Mouse (Mus musculus) liver, embryonic 15.5 days (tissue): ENCODE data around the gene Nat9. TPM values are rescaled to one million over a fixed set of nuclear protein-coding genes. Genes with fewer than 3 reads are reported as not detected.
A peak's percentile ranks its signal among the peaks of the same experiment; 100 is the strongest.

Experiments
- ATAC-seq: fragments of 200-750 bp; cut with Nextera tagmentation; 2 replicates; pipeline ENCODE4 v1.8.0; 2017; ENCODE audit warnings: moderate number of reproducible peaks, mild to moderate bottlenecking, moderate library complexity; ENCODE audit not compliant: insufficient read depth
- H3K27ac ChIP-seq: fragments of 300-500 bp; sonication (generic); replicated peaks from 2 replicates; pipeline ENCODE4 v1.5.1; 2015; ENCODE audit warnings: mild to moderate bottlenecking, inconsistent platforms
- H3K27me3 ChIP-seq: fragments of 300-500 bp; sonication (generic); 2 replicates; pipeline ENCODE4 v1.6.1; 2015; ENCODE audit warnings: mild to moderate bottlenecking, inconsistent platforms
- H3K36me3 ChIP-seq: fragments of 300-500 bp; sonication (generic); replicated peaks from 2 replicates; pipeline ENCODE4 v1.6.1; 2015; ENCODE audit warnings: moderate library complexity, mild to moderate bottlenecking, inconsistent platforms
- H3K4me1 ChIP-seq: fragments of 300-500 bp; sonication (generic); replicated peaks from 2 replicates; pipeline ENCODE4 v1.6.1; 2015; ENCODE audit warnings: inconsistent platforms
- H3K4me2 ChIP-seq: fragments of 300-500 bp; sonication (generic); 2 replicates; pipeline ENCODE4 v1.6.1; 2015; ENCODE audit warnings: moderate library complexity, mild to moderate bottlenecking, inconsistent platforms
- H3K4me3 ChIP-seq: fragments of 300-500 bp; sonication (generic); replicated peaks from 2 replicates; pipeline ENCODE4 v1.5.1; 2015; ENCODE audit warnings: mild to moderate bottlenecking, inconsistent platforms
- H3K9ac ChIP-seq: fragments of 300-500 bp; sonication (generic); 2 replicates; pipeline ENCODE4 v1.6.1; 2015; ENCODE audit warnings: moderate library complexity, mild to moderate bottlenecking, inconsistent platforms
- H3K9me3 ChIP-seq: fragments of 300-500 bp; sonication (generic); replicated peaks from 2 replicates; pipeline ENCODE4 v1.6.1; 2016; ENCODE audit warnings: inconsistent platforms
- WGBS: fragments of 180-500 bp; shearing (Covaris S2); methylation state at CpG from one replicate; pipeline ENCODE4 v1.1.7; 2015; ENCODE audit warnings: mixed read lengths; ENCODE audit not compliant: insufficient replicate concordance; 5-methylcytosine and 5-hydroxymethylcytosine counted together
- polyA plus RNA-seq: library from polyadenylated mRNA; unstranded; fragments of >200 nt; fragmentation: Nextera tagmentation; extraction: Ambion mirVana; gene quantifications from 2 replicates; pipeline ENCODE4 v1.2.1, GENCODE M21; 2015

Nat9 gene
- polyA plus RNA-seq, 1 experiment from 2014 or later = 9.9 TPM

- Histone ChIP-seq H3K4me3 (no peak overlapping the region), H3K9ac (no peak overlapping the region), H3K27me3 (no peaks in the 10 kb centered on the region), H3K36me3 (no peaks in the 10 kb centered on the region), H3K4me1 (peaks cover 33% of the 10 kb centered on the region), H3K27ac (no peak overlapping the region), H3K4me2 (no peak overlapping the region), H3K9me3 (no peaks in the 10 kb centered on the region)
- no peak for ATAC-seq
- WGBS = 43% methylated on average over 14 of the region's 14 CpGs
Observed at GRCm38 (mm10) chr11:115226811-115227491, 39.3 kb upstream of the Nat9 start.

DNA sequence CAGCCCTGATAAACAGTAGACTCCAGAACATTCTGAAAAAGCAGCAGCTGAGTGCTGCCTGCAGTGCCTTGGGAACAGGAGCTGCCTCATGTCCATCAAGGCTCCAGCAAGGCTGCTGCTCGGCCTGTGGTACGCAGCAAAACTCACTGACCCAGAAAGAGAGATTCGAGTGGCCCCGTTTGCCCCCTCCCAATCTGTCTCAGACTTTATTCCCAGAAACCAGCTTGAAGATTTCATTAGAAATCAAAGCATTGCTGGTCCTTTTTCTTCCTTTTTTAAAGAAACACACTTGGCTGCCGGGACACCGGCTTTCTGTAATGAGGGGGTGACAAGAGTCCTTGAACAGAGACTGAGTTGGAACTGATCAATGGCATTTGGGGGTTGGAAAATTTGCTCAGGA lies 37.6 kb upstream of the Nat9 start:
- Histone ChIP-seq H3K27me3 (no peaks in the 10 kb centered on the region), H3K9ac (no peak overlapping the region), H3K4me2 (no peak overlapping the region), H3K27ac (no peak overlapping the region), H3K9me3 (no peaks in the 10 kb centered on the region), H3K4me1 (peaks cover 25% of the 10 kb centered on the region), H3K4me3 (no peak overlapping the region), H3K36me3 (no peaks in the 10 kb centered on the region)
- no peak for ATAC-seq
- 77% methylated on average over 6 of the region's 6 CpGs for WGBS

DNA sequence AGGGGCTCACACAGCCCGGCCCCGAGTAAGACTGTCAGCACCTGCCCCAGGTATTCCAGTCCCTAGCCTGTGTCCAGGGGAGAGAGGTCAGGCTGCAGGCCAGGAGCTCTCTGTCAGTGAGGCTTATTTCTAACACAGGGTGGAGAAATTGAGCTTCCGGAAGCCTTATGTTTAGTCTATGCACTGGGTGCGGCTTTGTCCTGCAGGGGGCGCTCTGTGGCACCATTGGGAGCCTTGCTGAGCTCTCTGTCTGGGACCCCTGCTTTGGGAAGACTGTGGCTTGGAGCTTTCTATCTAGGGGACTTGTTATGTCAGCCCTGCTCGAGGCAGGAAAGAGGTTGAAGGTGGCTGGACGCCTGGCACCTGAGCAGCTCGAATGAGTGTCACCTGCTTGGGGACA lies 37.2 kb upstream of the Nat9 start:
- no peak overlapping the region for H3K4me3 ChIP-seq
- no peaks in the 10 kb centered on the region for H3K27me3 ChIP-seq
- H3K9me3 ChIP-seq = no peaks in the 10 kb centered on the region
- peaks cover 26% of the 10 kb centered on the region for H3K4me1 ChIP-seq
- H3K9ac ChIP-seq = no peak overlapping the region
- H3K4me2 ChIP-seq = no peak overlapping the region
- H3K27ac ChIP-seq = no peak overlapping the region
- no peaks in the 10 kb centered on the region for H3K36me3 ChIP-seq
- no peak for ATAC-seq
- WGBS = 49% methylated on average over 8 of the region's 8 CpGs

DNA sequence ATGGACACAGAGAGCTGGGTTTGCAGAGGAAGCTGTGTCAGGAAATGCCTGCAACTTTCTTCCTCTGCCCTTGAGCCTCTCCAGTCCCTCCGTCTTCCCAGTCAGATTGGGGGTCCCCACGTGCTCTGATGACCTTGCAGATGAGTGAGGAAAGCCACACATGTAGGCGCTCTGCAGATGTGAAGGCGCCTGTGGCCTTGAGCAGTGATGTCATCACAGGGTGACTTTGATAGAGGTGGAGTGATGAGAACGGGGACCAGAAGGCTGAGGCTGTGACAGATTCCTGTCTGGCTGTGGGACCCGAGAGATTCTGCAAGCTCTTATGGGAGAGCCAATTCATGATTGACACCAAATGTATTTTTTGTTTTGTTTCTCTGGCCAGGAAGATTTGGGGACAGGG lies 36.2 kb upstream of the Nat9 start:
- H3K9me3 ChIP-seq = no peaks in the 10 kb centered on the region
- no peak overlapping the region; the same call in 1 of the 2 replicates for H3K4me2 ChIP-seq
- ATAC-seq = no peak
- 41% methylated on average over 6 of the region's 6 CpGs for WGBS
- no peaks in the 10 kb centered on the region for H3K36me3 ChIP-seq
- peaks cover 33% of the 10 kb centered on the region for H3K4me1 ChIP-seq
- H3K27me3 ChIP-seq = no peaks in the 10 kb centered on the region
- H3K27ac ChIP-seq = no peak overlapping the region
- no peak overlapping the region for H3K9ac ChIP-seq
- no peak overlapping the region for H3K4me3 ChIP-seq

GRCm38 (mm10) chr11:115223451-115223850 lies 35.8 kb upstream of the Nat9 start:
- no peak for ATAC-seq
- Histone ChIP-seq H3K4me1 (peaks cover 36% of the 10 kb centered on the region), H3K4me2 (no peak overlapping the region), H3K27ac (no peak overlapping the region), H3K27me3 (no peaks in the 10 kb centered on the region), H3K4me3 (no peak overlapping the region), H3K9ac (no peak overlapping the region), H3K36me3 (no peaks in the 10 kb centered on the region), H3K9me3 (no peaks in the 10 kb centered on the region)
- 50% methylated on average over 11 of the region's 11 CpGs for WGBS

GRCm38 (mm10) chr11:115222570-115222969 lies 34.9 kb upstream of the Nat9 start:
- no peak overlapping the region for H3K9ac ChIP-seq
- no peak overlapping the region for H3K27ac ChIP-seq
- no peaks in the 10 kb centered on the region for H3K27me3 ChIP-seq
- WGBS = 51% methylated on average over 5 of the region's 5 CpGs
- ATAC-seq = no peak
- peaks cover 41% of the 10 kb centered on the region for H3K4me1 ChIP-seq
- H3K9me3 ChIP-seq = no peaks in the 10 kb centered on the region
- no peaks in the 10 kb centered on the region for H3K36me3 ChIP-seq
- no peak overlapping the region for H3K4me2 ChIP-seq
- H3K4me3 ChIP-seq = no peak overlapping the region

DNA sequence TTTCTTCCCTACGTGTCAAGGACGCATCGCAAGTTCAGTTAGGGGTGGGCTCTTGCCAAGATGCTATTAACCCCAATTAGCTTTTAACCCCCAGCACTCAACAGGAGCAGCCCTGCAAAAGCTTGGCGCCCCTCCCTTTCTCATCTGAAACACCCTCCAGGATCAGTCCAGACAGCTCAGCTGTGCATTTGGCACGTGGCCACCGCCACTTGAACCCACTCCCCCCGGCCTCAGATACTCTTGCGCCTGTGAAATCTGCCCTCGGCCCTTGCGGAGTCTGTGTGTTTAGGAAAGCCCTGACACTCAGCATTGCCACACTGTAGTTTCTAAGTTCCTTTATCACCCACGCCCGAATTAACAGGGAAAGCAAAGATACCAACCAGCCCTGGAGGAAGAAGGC lies 34.4 kb upstream of the Nat9 start:
- Histone ChIP-seq H3K27me3 (no peaks in the 10 kb centered on the region), H3K4me1 (peaks cover 45% of the 10 kb centered on the region), H3K36me3 (no peaks in the 10 kb centered on the region), H3K9ac (no peak overlapping the region), H3K4me2 (no peak overlapping the region), H3K27ac (no peak overlapping the region), H3K4me3 (no peak overlapping the region), H3K9me3 (no peaks in the 10 kb centered on the region)
- WGBS = 67% methylated on average over 12 of the region's 12 CpGs
- no peak for ATAC-seq

DNA sequence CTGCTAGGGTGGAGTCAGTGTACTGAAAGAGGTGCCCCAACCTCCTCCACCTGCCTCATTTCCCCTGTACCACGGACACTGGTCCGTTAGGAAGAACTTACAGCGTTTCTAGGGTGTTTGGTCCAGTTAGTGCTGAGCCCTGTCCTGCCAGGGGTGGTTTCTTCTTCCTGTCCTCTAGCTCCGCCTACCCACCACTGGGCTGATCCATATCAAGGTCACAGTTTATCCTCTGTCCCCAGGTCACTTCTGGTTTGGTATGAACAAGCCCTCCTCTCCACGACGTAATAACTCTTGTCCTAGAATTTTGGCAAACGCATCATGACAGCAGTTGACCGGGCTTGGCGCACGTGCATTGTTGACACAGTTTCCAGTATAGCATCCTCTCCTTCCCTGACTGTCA lies 32.0 kb upstream of the Nat9 start:
- Histone ChIP-seq H3K9me3 (no peaks in the 10 kb centered on the region), H3K4me3 (no peak overlapping the region), H3K27me3 (no peaks in the 10 kb centered on the region), H3K9ac (no peak overlapping the region), H3K36me3 (no peaks in the 10 kb centered on the region), H3K4me2 (no peak overlapping the region), H3K27ac (peak overlapping the region; percentile 19; the same call in 1 of the 2 replicates), H3K4me1 (peaks cover 37% of the 10 kb centered on the region)
- ATAC-seq = no peak
- 56% methylated on average over 10 of the region's 10 CpGs for WGBS

DNA sequence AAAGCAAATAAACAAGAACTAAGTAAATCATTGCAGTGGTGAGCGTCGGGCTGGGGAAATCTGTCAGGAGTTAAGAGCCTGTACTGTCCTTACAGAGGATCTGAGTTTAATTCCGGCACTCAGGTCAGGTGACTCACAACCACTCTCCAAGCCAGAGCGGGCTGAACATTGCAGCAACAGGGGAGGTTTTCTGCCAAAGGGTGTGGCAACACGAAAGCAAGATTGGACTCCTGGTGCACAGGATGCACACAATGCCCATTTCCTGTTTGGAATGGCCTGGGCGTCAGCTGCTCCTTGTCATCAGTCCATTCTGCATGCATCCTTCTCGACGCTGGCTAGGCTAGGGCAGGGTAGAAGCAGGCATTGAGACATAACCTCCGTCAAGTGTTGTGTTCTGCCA lies 31.6 kb upstream of the Nat9 start:
- Histone ChIP-seq H3K9ac (no peak overlapping the region), H3K27me3 (no peaks in the 10 kb centered on the region), H3K4me1 (peaks cover 33% of the 10 kb centered on the region), H3K9me3 (no peaks in the 10 kb centered on the region), H3K4me3 (no peak overlapping the region), H3K27ac (peak overlapping the region; percentile 19; the same call in 1 of the 2 replicates), H3K36me3 (no peaks in the 10 kb centered on the region), H3K4me2 (0 out of 2 replicates have a peak overlapping the region, but pooled peaks have one; percentile 0)
- peak; percentile 36; the same call in 1 of the 2 replicates for ATAC-seq
- WGBS = 32% methylated on average over 9 of the region's 9 CpGs

GRCm38 (mm10) chr11:115217439-115218410 lies 30.1 kb upstream of the Nat9 start:
- Histone ChIP-seq H3K4me1 (peaks cover 24% of the 10 kb centered on the region), H3K4me2 (no peak overlapping the region), H3K9ac (no peak overlapping the region), H3K27ac (no peak overlapping the region), H3K36me3 (no peaks in the 10 kb centered on the region), H3K4me3 (no peak overlapping the region), H3K27me3 (no peaks in the 10 kb centered on the region), H3K9me3 (no peaks in the 10 kb centered on the region)
- no peak for ATAC-seq
- 51% methylated on average over 18 of the region's 18 CpGs for WGBS

DNA sequence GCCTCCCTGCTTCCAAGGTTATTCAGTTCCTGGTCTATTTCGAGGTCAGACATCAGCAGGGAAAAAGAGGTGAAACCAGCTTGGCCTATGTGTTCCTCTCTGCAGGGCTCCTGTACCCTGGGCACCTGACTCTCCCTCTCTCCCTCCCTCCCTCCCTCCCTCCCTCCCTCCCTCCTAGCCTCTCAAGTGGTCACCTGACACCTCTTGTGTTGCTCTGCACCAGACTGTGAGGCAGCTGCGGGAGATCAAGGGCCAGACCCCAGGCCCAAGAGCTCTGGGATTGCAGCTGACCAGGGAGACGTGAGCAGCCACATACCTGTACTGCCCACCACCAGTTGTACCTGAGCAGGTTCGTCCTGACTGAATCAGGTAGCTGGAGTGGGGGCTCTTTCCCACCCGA lies 27.5 kb upstream of the Nat9 start:
- H3K27ac ChIP-seq = no peak overlapping the region
- H3K9ac ChIP-seq = no peak overlapping the region
- no peaks in the 10 kb centered on the region for H3K36me3 ChIP-seq
- H3K4me2 ChIP-seq = no peak overlapping the region
- no peak overlapping the region for H3K4me3 ChIP-seq
- 50% methylated on average over 5 of the region's 5 CpGs for WGBS
- H3K9me3 ChIP-seq = no peaks in the 10 kb centered on the region
- no peaks in the 10 kb centered on the region for H3K27me3 ChIP-seq
- H3K4me1 ChIP-seq = peaks cover 30% of the 10 kb centered on the region
- ATAC-seq = no peak
